Mouse (Mus musculus) B cell, adult (primary cell): ENCODE measurements around the gene Rtel1. TPM values are rescaled to one million over a fixed set of nuclear protein-coding genes. Genes with fewer than 3 reads are reported as not detected.

Experiments
- total RNA-seq: library from RNA; stranded (reverse); gene quantifications from 4 replicates; pipeline ENCODE4 v1.2.4, GENCODE M21; 2023; ENCODE audit not compliant: inconsistent age

Gene Rtel1
- total RNA-seq, result 100 to 125 TPM (median 112 TPM) in 4 replicates

GRCm38 (mm10) chr2:181319248-181320102 is at the start of gene Rtel1:
Rtel1 (plus strand) TSS chr2:181319739.

DNA sequence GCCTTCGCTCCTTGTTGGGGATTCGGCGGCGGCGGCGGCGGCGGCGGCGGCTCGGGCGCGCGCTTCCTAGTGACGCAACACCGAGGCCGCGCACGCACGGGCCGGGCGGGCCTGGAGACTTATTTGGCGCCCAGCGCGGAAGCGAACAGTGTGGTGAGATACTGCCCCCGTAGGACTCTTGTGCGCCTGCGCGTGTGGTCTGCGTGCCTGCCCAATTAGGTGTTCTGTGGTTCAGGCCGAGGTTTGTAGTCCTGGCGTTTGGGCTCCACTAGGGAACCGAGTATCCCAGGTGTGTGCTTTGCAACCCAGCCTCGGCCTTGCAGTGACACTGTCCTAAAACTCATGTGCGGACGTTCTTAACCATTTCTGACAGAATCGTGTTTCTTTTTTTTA is 31.6 kb upstream of the Rtel1 start, which contains the start of gene Gmeb2:
TSS of gene Gmeb2 (minus strand) at position 78 of the 393 bp plus-strand sequence.

DNA sequence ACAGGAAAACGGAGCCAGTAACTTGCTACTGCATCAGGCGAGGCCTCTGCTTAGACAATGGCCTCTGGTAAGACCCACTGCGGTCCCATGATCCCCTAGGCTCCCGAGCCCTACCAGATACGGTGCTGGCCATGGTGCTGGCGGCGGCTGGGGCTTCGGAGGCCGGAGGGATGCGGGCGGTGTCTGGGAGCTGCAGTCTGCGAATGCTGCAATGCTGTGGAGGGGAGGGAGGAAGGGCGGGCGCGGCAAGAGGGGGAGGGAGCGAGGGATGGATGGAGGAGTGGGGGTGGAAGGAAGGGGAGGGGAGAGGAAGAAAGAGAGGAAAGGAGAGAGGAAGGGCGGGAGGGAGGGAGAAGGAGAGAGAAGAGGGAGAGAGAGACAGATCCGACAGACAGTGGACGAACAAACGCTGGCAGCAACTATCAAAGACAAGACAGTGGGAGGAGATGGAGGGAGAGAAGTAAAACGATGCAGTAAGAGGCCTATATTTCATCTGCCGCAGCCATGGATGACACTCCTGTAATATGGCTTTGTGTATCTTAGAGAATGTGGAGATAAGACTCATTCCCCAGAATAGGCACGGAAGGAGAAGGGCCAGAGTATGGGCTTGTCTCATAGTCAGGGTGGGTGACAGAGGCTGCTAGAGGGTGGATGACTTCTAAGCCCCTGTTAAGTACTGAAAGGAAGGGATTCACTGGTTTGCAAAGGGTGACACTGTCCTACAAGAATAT is 5.3 kb upstream of the Rtel1 start, which contains the start of gene Stmn3:
TSS of gene Stmn3 (minus strand) at position 421 of the 731 bp plus-strand sequence.

DNA sequence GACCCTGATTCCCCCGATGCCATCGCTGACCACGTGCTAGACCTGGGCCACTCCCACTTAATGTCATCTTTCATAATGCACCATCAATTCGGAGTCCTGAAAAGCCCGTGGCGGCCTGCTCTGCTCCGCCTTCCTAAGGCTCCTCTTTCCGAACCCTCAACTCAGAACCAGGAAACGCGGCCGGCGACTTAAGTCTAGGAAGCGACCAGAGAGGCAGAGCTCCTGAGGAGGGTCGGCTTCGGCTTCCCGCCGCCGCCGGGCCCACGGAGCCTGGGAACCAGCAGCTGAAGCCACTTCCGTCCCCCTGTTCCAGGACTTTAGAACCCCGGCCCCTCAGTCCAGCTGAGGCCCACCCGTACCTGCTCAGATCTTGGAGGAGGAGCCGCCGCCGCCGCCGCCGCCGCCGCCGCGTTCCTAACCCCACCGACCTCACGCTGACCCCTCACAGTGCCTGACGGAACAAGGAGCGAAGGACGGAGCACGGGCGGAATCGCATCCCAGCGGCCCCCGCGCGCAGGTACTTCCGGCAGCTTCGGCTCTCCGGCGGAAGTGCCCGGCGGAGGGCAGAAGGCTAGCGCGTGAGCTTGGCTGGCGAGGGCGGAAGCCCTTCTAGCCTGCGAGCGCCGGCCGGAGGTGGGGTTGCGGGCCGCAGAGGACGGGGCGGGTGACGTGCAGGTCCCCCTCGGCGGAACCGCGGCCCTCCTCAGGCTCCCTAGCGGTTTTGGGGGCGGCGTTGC is 45.5 kb downstream of the Rtel1 start, which contains the start of the genes Zgpat and Arfrp1:
TSS of gene Zgpat (plus strand) at position 69 of the 737 bp plus-strand sequence.
TSS of gene Arfrp1 (minus strand) at position 545 of the 737 bp plus-strand sequence.

GRCm38 (mm10) chr2:181379778-181380177 is 60.2 kb downstream of the Rtel1 start, which contains the start of gene Lime1:
Lime1 (plus strand) TSS chr2:181380078.

Other genes starting within 250 kb of the Rtel1 start
- gene Kcnq2, start 184.4 kb upstream of the Rtel1 start, total RNA-seq, result not detected in 4 replicates
- not detected in 4 replicates for gene Eef1a2, start 162.7 kb upstream of the Rtel1 start, total RNA-seq
- gene Ppdpf, start 132.5 kb upstream of the Rtel1 start, total RNA-seq, result 186 to 195 TPM (median 191 TPM) in 4 replicates
- 0.16 to 0.42 TPM (median 0.30 TPM) in 3 of 4 replicates, not detected in the other for gene Ptk6, start 117.0 kb upstream of the Rtel1 start, total RNA-seq
- gene Srms, start 106.6 kb upstream of the Rtel1 start, total RNA-seq, result 1.6 to 3.2 TPM (median 2.6 TPM) in 4 replicates
- gene Fndc11, start 99.7 kb upstream of the Rtel1 start, total RNA-seq, result 0.45 to 1.2 TPM (median 0.86 TPM) in 3 of 4 replicates, not detected in the other
- 330 to 405 TPM (median 363 TPM) in 4 replicates for gene Helz2, start 77.7 kb upstream of the Rtel1 start, total RNA-seq
- 54.4 to 67.7 TPM (median 58.3 TPM) in 4 replicates for gene Gmeb2, start 31.7 kb upstream of the Rtel1 start, total RNA-seq
- not detected in 4 replicates for gene Stmn3, start 5.2 kb upstream of the Rtel1 start, total RNA-seq
- 66.0 to 80.8 TPM (median 75.7 TPM) in 4 replicates for gene Zgpat, start 45.2 kb downstream of the Rtel1 start, total RNA-seq
- 88.0 to 95.4 TPM (median 92.8 TPM) in 4 replicates for gene Arfrp1, start 45.7 kb downstream of the Rtel1 start, total RNA-seq
- 57.8 to 65.4 TPM (median 60.3 TPM) in 4 replicates for gene Lime1, start 60.3 kb downstream of the Rtel1 start, total RNA-seq
- gene Zbtb46, start 139.7 kb downstream of the Rtel1 start, total RNA-seq, result 0.29 to 1.3 TPM (median 0.69 TPM) in 4 replicates
- gene Abhd16b, start 173.5 kb downstream of the Rtel1 start, total RNA-seq, result not detected in 4 replicates
- gene Tpd52l2, start 177.4 kb downstream of the Rtel1 start, total RNA-seq, result 79.5 to 84.3 TPM (median 80.4 TPM) in 4 replicates
- 112 to 128 TPM (median 117 TPM) in 4 replicates for gene Dnajc5, start 200.7 kb downstream of the Rtel1 start, total RNA-seq